Mouse (Mus musculus) liver, embryonic 14.5 days (tissue): ENCODE measurements around the gene Gm10135. TPM values are rescaled to one million over a fixed set of nuclear protein-coding genes. Genes with fewer than 3 reads are reported as not detected.

ENCODE experiments used
- ATAC-seq: fragments of 200-750 bp; cut with Nextera tagmentation; 2 replicates; pipeline ENCODE4 v1.8.0; 2017; ENCODE audit warnings: moderate number of reproducible peaks, mild to moderate bottlenecking, moderate library complexity; ENCODE audit not compliant: insufficient read depth
- DNase-seq, 3 experiments: peaks; one replicate each; pipeline ENCODE4 v3.0.0-alpha.2; 2012 to 2013; ENCODE audit warnings: low read depth in 3 of 3, low spot score in 3 of 3
- H3K27ac ChIP-seq: fragments of 300-500 bp; sonication (generic); 2 replicates; pipeline ENCODE4 v1.5.1; 2014; ENCODE audit warnings: moderate library complexity, mild to moderate bottlenecking, control low read depth, inconsistent platforms
- H3K27me3 ChIP-seq: fragments of 300-500 bp; sonication (generic); 2 replicates; pipeline ENCODE4 v1.6.1; 2014; ENCODE audit warnings: mild to moderate bottlenecking, low read length, moderate library complexity; ENCODE audit not compliant: control insufficient read depth, insufficient read depth
- H3K36me3 ChIP-seq: fragments of 300-500 bp; sonication (generic); replicated peaks from 2 replicates; pipeline ENCODE4 v1.6.1; 2014; ENCODE audit warnings: low read depth; ENCODE audit not compliant: control insufficient read depth, insufficient read depth
- H3K4me1 ChIP-seq, 2 experiments: fragments of 200-500 bp in 1 of 2; fragments of 300-500 bp in 1 of 2; sonication (generic) in 1 of 2; replicated peaks; 2 replicates each; pipeline ENCODE4 v1.6.1; 2012 to 2014; ENCODE audit warnings: antibody characterized with exemption in 1 of 2, inconsistent platforms in 1 of 2, low read length in 1 of 2; ENCODE audit not compliant: control insufficient read depth in 2 of 2, insufficient read depth in 2 of 2
- H3K4me2 ChIP-seq: fragments of 300-500 bp; sonication (generic); 2 replicates; pipeline ENCODE4 v1.6.1; 2014; ENCODE audit warnings: low read depth, mild to moderate bottlenecking, control low read depth, moderate library complexity
- H3K4me3 ChIP-seq, 2 experiments: fragments of 200-500 bp in 1 of 2; fragments of 300-500 bp in 1 of 2; sonication (generic) in 1 of 2; 2 replicates each; pipeline ENCODE4 v1.5.1; 2012 to 2014; ENCODE audit warnings: low read depth in 2 of 2, low read length in 2 of 2, mild to moderate bottlenecking in 2 of 2, control low read depth in 1 of 2, inconsistent platforms in 1 of 2, moderate library complexity in 1 of 2; ENCODE audit not compliant: insufficient read depth in 1 of 2
- H3K9ac ChIP-seq: fragments of 300-500 bp; sonication (generic); replicated peaks from 2 replicates; pipeline ENCODE4 v1.6.1; 2014; ENCODE audit warnings: mild to moderate bottlenecking, control low read depth, moderate library complexity
- H3K9me3 ChIP-seq: fragments of 300-500 bp; sonication (generic); 2 replicates; pipeline ENCODE4 v1.6.1; 2016; ENCODE audit warnings: low read length, mixed read lengths; ENCODE audit not compliant: control insufficient read depth
- CTCF ChIP-seq: IDR thresholded peaks from 2 replicates; pipeline ENCODE4 v1.5.1; 2016; ENCODE audit warnings: antibody characterized with exemption, low read depth, control low read depth
- EP300 ChIP-seq: IDR thresholded peaks from 2 replicates; pipeline ENCODE4 v1.6.1; 2016; ENCODE audit warnings: antibody characterized with exemption, low read depth
- WGBS: fragments of 180-500 bp; shearing (Covaris S2); extraction: QIAGEN DNeasy Blood & Tissue Kit; methylation state at CpG from one replicate; pipeline ENCODE4 v1.1.7; 2014; ENCODE audit not compliant: insufficient replicate concordance; 5-methylcytosine and 5-hydroxymethylcytosine counted together
- polyA plus RNA-seq, 2 experiments: library from polyadenylated mRNA; depleted of rRNA in 1 of 2; stranded (reverse) in 1 of 2; unstranded in 1 of 2; fragments of >200 nt; fragmentation: Nextera tagmentation in 1 of 2; extraction: Ambion mirVana in 1 of 2; gene quantifications; 2 replicates each; pipeline versions ENCODE4 v1.2.1 to v1.2.3; 2012 to 2014

Gene Gm10135
- polyA plus RNA-seq, 2 experiments = not detected

DNA sequence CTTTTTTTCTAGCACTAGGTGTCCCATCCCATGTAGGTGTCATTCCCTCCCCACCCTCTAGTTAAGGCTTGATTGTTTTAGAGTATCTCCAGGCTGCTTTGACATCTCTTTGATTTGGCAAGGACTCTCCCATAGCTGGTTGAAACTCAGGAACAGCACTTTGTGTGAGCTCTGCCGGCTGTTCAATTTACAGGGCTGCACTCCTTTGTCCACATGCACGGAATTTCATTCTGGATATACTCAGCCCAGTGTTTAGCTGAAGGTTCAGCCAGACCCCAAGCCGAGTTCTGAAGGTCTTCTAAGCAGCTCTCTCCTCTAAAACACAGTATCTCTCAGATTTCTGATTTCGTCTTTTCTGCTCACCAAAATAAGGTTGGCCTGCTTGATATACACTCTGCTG, 2.1 kb downstream of the Gm10135 start:
- WGBS = 61% methylated on average over 4 of the region's 4 CpGs
- Histone ChIP-seq H3K27me3 (no peaks in the 10 kb centered on the region), H3K27ac (no peak overlapping the region), H3K4me2 (no peak overlapping the region), H3K4me3 (no peak overlapping the region), H3K9me3 (no peaks in the 10 kb centered on the region), H3K4me1 (no peaks in the 10 kb centered on the region), H3K9ac (no peak overlapping the region), H3K36me3 (no peaks in the 10 kb centered on the region)
- DNase-seq = no peak
- no peak for TF ChIP-seq EP300
- TF ChIP-seq CTCF = no peak
- ATAC-seq = no peak

- 61% methylated on average over 3 of the region's 3 CpGs for WGBS
- TF ChIP-seq CTCF (no peak), EP300 (no peak)
- Histone ChIP-seq H3K27me3 (no peaks in the 10 kb centered on the region), H3K4me1 (no peaks in the 10 kb centered on the region), H3K9me3 (no peaks in the 10 kb centered on the region), H3K4me2 (no peak overlapping the region), H3K9ac (no peak overlapping the region), H3K4me3 (no peak overlapping the region), H3K27ac (no peak overlapping the region), H3K36me3 (no peaks in the 10 kb centered on the region)
- no peak for DNase-seq
- no peak for ATAC-seq
These were observed 8.8 kb downstream of the Gm10135 start for GRCm38 (mm10) chr5:72965706-72966105.

DNA sequence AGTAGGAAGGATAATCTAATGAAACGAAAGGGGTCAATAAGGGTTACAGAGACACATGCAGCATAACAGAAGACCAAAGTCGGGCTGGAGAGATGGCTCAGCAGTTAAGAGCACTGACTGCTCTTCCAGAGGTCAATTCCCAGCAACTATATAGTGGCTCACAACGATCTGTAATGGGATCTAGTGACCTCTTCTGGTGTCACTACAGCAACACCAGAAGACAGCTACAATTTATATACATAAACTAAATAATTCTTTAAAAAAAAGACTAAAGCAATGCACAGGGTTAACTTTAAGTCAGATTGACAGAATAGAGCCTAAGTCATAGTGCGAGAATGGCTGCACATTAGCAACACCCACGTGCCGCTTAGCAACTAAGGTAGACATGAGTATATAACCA, 14.4 kb downstream of the Gm10135 start:
- Histone ChIP-seq H3K36me3 (peaks cover 2% of the 10 kb centered on the region; the same call in 1 of the 2 replicates), H3K4me3 (no peak overlapping the region), H3K9ac (no peak overlapping the region), H3K27ac (no peak overlapping the region), H3K27me3 (no peaks in the 10 kb centered on the region), H3K4me2 (no peak overlapping the region), H3K4me1 (no peaks in the 10 kb centered on the region), H3K9me3 (no peaks in the 10 kb centered on the region)
- no peak for DNase-seq
- WGBS = 71% methylated on average over 6 of the region's 6 CpGs
- TF ChIP-seq CTCF (no peak), EP300 (no peak)
- ATAC-seq = no peak

DNA sequence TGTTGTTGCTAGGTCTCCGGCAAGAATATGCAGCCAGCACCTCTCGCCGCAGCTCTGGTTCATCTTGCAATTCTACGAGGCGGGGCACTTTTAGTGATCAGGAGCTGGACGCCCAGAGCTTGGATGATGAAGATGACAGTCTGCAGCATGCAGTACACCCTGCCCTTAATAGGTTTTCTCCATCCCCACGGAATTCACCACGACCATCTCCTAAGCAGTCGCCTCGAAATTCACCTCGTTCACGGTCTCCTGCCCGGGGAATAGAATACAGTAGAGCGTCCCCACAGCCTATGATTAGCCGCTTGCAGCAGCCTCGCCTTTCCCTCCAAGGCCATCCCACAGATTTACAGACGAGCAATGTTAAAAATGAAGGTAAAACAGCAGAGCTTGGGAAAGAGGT, 17.2 kb downstream of the Gm10135 start:
- ATAC-seq (no peak), DNase-seq (no peak)
- H3K9me3 ChIP-seq = no peaks in the 10 kb centered on the region
- no peaks in the 10 kb centered on the region for H3K4me1 ChIP-seq
- no peak overlapping the region for H3K9ac ChIP-seq
- H3K27me3 ChIP-seq = no peaks in the 10 kb centered on the region
- no peak overlapping the region for H3K4me2 ChIP-seq
- no peak overlapping the region for H3K4me3 ChIP-seq
- H3K27ac ChIP-seq = no peak overlapping the region
- no peak for TF ChIP-seq CTCF
- no peak for TF ChIP-seq EP300
- H3K36me3 ChIP-seq = peaks cover 2% of the 10 kb centered on the region; the same call in 1 of the 2 replicates
- WGBS = 87% methylated on average over 17 of the region's 17 CpGs

DNA sequence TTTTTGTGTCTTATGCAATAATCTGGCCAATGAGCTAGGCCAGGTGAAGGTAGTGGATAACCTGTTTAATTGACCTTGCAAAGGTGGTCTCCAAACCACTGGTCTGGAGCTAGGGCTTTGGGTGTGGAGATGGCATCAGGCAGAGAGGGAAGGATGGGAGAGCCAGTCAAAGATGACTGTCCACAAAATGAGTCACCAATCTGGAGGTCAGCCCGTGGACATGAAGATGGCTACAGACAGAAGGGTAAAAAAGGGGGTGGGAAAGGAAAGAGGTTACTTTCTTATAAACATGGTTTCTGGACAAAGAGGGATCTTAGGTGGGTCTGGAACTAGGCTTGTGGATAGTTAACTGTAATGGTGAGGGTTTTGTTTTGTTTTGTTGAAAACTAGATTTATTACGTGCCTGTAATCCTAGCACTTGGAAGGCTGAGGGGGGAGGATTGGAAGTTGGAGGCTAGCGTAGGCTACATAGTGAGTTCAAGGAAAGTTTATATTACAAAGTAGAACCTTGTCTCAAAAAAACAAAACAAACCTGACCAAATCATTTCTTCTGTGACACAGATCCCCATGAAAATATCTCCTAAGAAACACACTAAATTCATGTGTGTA, 20.4 kb downstream of the Gm10135 start:
- no peaks in the 10 kb centered on the region for H3K9me3 ChIP-seq
- TF ChIP-seq EP300 = no peak
- no peak for TF ChIP-seq CTCF
- no peak overlapping the region for H3K9ac ChIP-seq
- H3K27me3 ChIP-seq = no peaks in the 10 kb centered on the region
- H3K27ac ChIP-seq = no peak overlapping the region
- ATAC-seq (no peak), DNase-seq (no peak)
- WGBS = 69% methylated on average over 3 of the region's 3 CpGs
- no peak overlapping the region for H3K4me3 ChIP-seq
- H3K36me3 ChIP-seq = peaks cover 2% of the 10 kb centered on the region; the same call in 1 of the 2 replicates
- no peak overlapping the region for H3K4me2 ChIP-seq
- H3K4me1 ChIP-seq = no peaks in the 10 kb centered on the region
